Mouse (Mus musculus) E14TG2a.4 (cell line): ENCODE measurements at regions not wholly inside any gene's neighbourhood (a gene's known extent, or its start where the extent isn't known, plus 50 kb on each side); places are given as distances from the start of the nearest gene placed in this dataset.

ENCODE experiments used
- CTCF ChIP-seq: conservative IDR thresholded peaks from 2 replicates; pipeline ENCODE4 v1.5.1; 2014; ENCODE audit warnings: low read length
- NANOG ChIP-seq: IDR thresholded peaks from 2 replicates; pipeline ENCODE4 v1.6.1; 2014; ENCODE audit warnings: borderline replicate concordance, low read length, mixed read lengths
- POU5F1 ChIP-seq: IDR thresholded peaks from 2 replicates; pipeline ENCODE4 v1.6.1; 2014; ENCODE audit warnings: low read length, borderline replicate concordance

GRCm38 (mm10) chr17:13562974-13563373 lies 197.4 kb upstream of the Afdn start:
- TF ChIP-seq CTCF = no peak
- no peak for TF ChIP-seq NANOG
- no peak for TF ChIP-seq POU5F1
